Mouse (Mus musculus): ENCODE results near the gene Cracr2b.

Gene Cracr2b

DNA sequence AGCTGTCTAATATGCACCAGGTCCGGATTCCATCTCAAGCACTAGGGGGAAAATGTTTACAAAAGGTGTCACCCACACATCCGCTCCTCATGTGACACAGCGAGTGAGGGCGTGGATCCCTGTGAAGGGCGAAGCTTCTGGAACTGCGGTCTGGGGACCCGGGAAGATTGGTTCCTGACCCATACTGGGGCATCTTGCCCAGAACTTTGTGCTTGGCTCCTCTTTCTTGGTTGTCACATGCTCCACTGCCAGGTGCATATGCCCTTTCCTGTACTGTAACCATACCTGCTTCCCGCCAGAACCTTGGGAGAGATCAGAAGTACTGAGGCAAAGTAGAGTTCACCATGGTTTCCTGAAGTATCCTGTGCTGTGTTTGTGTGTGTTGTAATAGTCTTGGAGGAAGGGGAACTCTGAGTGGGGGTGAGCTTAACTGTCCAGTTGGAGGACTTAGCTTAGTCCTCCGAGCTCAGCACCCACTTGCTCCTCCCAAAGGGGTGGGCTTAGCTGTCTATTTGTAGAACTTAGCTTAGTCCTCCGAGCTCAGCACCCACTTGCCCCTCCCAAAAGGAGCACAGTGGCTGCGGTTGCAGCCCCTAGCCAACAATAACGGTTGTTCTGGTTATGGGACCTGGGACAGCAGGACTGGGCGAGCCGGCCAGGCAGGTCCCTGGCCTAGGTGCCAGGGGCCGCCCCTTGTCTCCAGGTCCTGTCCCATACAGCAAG, at the start of gene Cracr2b:
TSS of gene Cracr2b (plus strand) at position 704 of the 723 bp plus-strand sequence.
- DNase-seq (ENCODE audit: low spot score) = no peak

DNA sequence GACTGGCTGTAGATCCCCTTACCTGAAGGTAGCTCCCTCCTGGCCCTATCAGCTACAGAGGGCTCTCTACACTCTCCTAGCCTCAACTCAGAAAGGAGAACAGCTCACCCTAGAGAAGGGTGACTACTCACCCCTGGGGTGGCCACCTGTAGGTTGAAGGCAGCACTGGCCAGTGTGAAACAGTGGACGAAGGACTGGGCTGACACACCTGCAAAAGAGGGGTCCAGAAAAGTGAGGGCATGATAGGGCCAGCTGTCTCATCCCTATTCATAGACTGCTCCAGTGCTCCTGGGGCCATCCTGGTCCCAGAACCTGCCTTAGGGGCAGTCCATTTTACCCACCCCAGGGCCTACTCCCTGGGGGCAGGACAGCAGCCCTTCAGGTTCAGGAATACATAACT, 49.2 kb upstream of the Cracr2b start:
- DNase-seq (ENCODE audit: low spot score) = no peak

DNA sequence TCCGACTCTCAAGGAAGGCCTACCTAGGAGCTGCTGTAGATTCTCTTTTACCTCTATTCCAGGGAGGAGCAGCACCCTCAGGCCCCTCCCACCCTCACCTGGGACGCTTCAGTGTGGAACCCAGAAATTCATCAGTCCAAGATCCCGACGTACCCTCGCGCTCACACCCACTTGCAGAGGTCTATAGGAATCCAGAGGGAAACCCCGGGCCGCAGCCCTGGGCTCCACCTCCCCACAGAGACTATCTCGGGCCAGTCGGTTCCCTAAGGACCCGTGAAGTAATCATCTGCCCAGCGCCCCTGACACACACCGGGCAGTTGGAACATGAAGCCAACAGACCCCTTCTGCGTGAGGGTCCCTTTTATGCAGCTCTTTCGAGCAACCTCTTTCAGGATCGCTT, 47.6 kb upstream of the Cracr2b start:
- peak; percentile 29 for DNase-seq (ENCODE audit: low spot score)

DNA sequence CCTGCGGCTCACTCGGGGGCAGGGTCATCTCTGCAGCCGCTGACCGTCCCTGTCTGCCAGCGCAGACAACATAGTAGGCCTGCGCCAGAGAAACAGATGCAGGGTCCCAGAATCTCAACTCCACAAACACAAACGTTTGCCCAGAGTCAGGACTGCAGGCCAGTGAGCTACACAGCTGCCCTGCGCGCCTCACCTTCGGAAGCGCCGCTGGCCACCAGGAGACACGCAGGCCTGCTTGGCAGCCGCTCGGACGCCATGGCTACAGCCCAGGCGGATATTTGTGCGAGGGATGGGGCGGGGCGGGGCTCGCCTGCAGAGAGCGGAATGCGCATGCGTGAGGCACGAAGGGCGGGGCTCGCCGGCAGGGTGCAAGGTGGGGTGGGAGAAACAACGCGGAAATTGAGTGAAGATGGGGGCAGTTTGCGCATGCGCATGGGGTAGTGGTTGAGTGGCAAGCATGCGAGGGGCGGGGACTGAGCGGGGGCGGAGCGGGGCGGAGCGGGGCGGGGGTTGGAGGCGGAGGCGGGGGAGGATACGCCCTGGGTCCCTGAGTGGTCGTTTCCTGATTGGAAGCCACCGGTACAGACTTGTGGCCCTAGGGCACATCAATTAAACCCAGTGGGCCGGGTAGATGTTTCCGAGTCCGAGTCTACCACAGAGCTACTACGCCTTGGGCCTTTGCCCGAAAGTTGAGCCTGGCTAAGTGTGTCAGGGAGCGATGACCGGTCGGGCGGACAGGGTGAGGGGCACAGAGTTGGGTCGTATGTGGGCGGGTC, 46.9 kb upstream of the Cracr2b start, which contains the start of gene Gatd1:
TSS of gene Gatd1 (minus strand) at position 328 of the 776 bp plus-strand sequence.
- DNase-seq (ENCODE audit: low spot score) = peak; percentile 100

DNA sequence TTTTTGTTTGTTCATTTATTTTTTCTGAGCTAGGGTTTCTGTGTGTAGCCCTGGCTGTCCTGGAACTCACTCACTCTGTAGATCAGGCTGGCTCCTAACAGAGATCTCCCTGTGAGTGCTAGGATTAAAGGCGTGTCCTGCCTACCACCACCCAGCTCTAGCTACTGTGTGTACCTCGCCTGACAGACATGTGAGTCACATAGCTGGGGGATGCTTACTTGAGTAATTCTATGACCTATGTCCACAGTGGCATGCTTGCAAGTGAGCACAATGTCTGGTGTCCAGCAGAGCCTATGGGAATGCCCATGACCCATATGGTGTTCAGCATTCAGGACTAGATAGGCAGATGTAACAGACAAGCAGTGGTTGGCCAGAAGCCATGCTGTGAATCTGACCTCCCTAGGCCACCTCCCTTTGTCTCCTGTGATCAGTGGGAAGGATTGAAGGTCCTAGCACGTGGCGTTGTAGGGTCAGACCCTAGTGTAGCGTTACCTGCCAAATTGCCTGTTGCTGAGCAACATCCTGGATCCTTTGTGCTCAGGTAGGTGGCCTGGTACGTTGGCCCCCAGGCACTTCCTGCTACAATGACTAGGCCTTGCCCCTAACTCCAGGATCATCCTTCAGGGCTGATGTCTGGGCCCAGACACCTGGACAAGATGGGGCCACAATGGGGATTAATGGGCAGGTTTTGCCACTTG, 44.6 kb upstream of the Cracr2b start:
- DNase-seq (ENCODE audit: low spot score) = no peak

DNA sequence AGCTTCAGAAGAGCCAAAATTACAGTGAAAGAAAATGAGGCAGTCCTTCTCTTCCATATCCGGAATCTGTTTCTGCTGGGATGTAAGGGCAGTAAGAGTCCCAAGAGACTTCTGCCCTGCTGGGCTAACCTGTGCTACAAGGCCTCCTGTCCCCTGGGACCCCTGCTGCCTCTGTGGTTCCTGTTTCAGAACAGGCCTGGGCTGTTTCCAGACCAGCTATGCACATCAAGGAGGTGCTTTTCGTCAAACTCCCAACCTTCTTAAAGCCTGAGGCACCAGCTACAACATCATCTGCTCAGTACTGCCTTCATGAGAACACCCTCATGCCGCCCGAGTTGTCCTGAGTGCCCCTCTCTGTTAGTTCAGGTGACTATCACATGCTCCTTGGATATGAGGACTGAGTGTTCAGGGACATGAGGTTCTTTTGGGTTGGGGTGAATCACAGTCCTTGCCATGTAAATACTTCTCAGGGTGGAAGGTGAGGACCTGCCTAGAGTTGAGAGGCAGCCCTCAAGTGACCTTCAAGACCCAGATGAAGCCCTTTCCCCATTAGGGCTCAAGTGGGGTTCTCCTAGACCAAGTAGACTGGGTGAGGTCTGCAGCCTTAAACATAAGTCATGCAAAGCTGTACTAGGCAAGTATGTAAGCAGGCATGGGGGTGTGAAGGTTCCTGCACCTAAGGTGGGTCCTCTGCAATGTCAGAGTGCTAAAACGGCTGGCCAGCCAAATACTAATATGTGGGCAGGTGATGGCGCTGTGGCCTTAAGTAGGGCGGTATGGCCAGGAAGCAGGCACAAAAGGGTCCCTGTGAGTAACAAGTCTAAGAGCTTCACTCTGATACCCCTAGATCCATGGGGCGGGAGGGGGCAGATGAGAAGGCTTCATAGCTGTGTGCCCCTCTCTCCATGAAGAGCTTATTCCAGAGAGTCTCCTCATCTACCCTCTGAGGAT, 42.9 kb upstream of the Cracr2b start:
- no peak for DNase-seq (ENCODE audit: low spot score)

DNA sequence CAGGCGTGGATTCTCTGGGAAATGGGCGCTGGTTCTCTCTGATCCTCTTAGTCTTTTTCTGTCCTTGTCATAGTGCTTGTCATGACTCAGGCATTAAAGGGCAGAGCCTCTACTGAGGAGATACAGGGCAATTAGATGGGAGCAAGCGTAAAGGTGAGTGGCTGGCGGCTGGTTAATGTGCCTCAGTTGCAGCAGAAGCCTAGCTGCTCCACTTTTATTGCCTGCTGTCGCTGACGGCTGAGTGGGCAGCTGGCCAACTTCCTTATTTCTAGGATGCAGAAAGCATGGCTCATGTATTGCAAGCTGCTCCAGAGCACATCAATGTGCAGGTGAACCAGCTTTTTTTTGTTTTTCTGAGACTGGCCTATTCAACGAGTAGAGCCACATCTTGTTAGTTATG, 41.9 kb upstream of the Cracr2b start:
- peak; percentile 75 for DNase-seq (ENCODE audit: low spot score)

DNA sequence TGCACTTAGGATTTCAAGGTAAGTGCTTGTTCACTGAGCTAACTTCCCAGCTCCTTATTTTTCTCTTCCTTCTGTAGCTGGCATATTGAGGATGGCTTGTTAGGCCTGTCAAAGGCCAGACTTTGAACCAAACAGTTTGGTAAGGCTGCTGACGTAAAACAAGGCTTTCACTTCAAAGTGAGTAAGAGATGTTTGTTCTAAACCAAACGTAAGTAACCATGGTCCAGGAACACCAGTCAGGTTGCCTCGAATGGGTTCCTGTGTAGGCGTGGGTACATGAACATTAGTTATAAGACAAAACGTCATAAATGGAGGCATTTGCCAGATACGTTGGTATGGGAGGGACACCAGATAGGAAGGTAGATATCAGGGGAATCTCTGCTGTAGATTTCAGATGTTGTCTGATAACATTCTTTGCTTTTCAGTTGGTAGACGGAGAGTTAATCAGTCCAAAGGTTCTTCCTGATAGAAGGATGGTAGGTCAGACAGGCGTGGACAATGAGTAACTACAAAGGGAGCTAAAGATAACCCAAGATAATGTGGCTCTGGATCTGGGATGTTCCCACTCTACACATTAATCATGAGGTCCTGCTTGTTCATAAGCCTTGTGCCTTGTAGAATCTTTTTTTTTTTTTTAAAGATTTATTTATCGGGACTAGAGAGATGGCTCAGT, 40.7 kb upstream of the Cracr2b start:
- DNase-seq (ENCODE audit: low spot score) = no peak

DNA sequence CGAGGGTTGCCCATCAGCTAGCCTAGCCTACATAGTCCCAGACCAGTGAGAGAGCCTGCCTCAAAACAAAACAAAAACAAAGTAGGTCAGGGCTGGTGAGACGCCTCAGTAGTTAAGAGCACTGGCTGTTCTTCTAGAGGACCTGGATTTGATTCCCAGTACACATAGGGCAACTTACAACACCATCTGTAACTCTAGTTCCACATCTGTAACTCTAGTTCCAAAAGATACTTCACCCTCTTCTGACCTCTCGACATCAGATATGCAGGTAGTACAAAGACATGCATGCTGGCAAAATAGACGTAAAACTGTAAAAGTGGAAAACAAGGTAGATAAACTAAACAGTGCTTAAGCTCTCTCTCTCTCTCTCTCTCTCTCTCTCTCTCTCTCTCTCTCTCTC, 37.1 kb upstream of the Cracr2b start:
- no peak for DNase-seq (ENCODE audit: low spot score)

DNA sequence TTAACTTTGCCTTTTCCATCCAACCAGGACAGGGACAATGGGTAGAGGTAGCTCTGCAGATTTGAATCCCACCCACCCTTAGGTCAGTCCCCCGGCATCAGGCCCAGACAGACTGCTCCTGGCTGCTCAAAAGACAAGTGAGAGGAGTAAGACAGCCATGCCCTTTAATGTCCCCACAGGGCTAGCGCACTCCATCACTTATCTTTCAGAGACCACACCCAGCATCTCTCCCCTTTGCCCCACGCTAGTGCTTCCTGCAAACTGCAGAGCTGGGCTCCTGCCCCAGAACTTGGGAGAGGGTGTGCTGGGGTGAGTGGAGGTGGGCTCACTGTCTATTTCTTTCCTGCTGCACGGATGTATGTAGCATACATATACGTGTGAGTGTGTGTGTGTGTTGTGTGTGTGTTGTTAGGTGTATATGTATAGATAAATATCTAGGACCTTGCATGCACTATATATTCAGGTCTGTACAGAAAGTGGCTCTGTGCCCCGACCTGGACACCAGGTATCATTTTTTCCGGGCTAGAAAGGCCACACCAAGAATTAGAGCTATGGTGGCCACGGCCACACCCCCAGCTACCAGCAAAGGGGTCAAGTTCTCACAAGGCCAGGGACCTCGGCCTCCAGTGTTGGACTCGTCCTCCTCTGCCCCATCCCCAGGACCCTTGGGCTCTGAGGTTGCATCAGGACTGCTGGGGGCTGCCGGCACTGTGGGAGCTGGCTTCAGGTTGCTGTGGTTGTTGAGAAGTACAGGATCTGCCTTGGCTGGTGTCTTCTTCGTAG, 33.8 kb upstream of the Cracr2b start:
- DNase-seq (ENCODE audit: low spot score) = no peak

DNA sequence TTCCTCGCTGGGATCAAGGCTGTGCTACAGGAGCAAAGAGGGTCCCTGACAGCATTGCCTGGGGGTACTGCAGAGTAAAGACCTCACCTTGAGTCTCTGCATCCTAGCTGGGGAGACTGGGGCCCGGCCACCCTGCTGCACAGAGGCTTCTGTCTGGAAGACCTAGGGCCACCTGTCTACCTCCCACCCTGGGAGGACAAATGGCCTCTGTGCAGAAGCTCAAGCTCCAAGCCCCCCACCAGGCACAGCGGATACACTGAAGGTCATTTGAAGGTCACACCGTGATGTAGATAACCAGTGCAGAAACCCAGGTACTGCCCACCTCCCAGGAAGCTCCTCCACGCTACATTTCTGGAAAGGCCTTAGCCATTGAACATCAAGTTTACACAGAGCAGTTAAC, 32.2 kb upstream of the Cracr2b start:
- DNase-seq (ENCODE audit: low spot score) = no peak

DNA sequence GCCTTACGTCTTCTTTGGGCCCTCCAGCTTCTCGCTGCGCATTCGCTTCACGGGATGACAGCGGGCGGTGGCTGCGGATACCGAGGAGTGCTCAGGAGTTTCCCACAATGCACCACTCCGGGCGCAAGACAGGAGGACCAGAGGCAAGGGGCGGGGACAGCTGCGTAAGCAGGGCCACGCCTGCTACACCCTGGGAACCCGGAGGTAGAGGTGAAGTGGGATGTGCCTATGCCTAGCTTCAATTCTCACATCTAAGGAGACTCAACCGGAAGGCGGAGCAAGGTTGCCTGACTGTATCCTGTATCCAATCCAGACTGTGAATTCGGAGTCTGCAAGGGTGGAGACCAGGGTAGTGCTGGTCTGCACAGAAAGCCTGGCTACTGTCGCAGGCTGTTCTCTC, 31.6 kb upstream of the Cracr2b start, which contains the start of gene Cend1:
TSS of gene Cend1 (minus strand) at position 182 of the 400 bp plus-strand sequence.
- peak; percentile 41 for DNase-seq (ENCODE audit: low spot score)

DNA sequence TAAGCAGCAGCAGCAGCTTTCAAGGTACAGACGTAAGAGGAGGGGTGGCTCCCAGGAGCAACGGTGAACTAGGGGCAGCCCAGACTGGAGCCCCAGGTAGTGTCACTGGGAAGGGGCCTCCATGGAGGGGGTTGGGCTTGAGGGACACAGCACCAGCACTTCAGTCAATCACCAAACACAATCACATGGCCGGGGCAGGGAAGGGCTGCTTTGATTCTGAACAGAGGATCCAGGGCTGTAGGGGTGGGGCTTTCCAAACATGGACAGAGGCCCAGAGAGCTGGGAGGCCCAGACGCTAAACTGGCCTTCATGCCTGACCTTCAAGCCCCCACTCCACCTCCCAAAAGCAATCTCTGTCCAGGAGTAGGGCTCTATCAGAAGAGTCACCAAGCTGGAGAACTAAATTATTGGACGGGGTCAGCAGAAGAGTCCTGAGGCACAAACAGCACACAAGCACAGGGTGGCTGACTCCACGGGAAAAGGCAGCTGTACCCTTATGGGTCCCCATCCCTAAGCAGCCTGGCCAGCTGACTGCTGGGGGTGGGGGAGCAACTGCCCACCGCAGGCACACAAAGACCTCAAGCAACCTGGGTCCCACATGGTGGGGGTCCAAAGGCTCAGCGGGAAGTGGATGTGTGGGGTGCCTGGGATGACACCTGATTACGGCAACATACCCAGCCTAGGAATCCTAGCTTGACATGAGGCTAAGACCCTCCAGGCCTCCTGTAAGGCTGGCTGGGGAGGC, 30.9 kb upstream of the Cracr2b start:
- no peak for DNase-seq (ENCODE audit: low spot score)

DNA sequence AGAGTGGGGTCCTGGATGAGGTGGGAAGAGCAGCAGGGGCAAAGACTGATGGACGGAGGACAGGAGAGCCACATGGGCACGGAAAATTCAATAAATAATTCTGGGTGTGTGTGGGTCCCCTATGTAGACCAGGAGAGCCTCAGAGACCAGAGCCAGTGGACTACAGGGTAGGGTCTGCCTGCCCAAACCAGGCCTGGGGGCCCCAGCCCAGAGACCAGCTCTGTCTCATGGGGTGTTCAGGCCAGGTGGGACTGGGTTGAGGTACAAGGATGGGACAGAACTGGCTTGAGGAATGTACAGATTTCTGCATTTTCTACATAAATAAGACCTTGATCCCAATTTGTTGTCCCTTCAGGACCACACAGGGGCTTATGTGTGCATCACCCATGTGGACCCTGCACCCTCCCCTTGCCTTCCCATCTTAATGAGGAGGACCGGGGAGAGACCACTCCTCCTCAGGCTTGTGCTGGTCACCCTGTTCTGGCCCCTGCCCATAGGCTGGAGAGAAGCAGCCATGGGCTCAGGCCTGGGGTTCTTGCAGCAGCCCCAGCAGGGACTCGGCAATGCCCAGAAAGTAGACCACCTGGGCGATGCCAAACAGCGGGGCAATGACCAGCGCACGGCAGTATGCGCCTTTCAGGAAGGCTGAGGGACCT, 30.2 kb upstream of the Cracr2b start:
- no peak for DNase-seq (ENCODE audit: low spot score)

DNA sequence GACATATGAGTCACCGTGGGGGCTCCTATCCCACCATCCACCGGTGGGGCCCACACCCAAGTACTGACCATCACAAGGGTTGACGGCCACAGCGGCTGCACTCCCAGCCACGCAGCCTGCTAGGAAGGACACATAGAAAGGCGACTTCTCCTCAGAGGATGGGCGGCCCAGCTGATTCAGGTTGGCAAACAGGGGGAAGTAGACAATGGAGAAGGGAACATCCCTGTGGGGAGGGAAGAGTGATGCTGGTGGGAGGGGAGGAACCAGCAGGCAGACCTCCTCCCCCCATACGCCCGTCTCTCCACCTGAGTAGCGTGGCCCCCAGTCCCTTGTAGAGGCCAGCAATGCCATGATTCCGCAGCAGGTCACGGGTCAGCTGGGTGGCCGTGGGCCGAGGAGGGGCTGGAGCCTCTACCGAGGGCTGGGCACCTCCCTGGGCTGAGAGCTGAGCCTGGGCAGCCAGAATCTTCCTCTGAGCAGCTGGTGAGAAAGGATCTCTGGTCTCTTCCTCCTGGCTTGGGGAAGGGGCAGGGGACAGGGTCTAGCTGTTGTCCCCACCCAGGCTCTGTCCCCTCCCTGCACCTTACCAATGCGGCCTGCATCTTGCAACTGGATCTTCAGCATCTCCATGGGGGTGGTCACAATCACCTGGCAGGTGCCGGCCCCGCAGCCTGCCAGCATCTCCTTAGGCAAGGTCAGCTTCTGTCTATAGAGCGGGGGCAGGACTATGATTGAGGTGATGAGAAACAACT, 29.3 kb upstream of the Cracr2b start:
- DNase-seq (ENCODE audit: low spot score) = no peak

DNA sequence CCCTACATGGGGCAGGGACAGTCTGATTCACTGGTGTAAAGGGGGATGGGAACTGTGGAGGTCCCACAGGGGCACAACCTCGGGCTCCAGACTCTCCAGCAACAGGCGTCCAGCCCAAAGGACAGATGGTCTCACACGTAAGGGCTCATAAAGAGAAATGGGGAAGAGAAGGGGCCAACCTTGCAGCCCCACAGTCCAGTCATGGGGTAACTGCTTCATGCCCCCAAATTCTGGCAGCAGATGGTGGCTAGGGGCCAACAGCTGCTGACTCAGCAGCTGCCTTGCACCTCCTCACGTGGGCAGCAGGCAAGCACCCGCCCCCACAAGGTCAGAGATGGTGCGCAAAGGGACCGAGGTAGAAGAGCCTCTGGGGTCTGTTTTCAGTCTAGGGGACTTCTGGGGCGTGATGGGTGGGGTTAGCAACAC, 28.7 kb upstream of the Cracr2b start:
- peak; percentile 45 for DNase-seq (ENCODE audit: low spot score)

DNA sequence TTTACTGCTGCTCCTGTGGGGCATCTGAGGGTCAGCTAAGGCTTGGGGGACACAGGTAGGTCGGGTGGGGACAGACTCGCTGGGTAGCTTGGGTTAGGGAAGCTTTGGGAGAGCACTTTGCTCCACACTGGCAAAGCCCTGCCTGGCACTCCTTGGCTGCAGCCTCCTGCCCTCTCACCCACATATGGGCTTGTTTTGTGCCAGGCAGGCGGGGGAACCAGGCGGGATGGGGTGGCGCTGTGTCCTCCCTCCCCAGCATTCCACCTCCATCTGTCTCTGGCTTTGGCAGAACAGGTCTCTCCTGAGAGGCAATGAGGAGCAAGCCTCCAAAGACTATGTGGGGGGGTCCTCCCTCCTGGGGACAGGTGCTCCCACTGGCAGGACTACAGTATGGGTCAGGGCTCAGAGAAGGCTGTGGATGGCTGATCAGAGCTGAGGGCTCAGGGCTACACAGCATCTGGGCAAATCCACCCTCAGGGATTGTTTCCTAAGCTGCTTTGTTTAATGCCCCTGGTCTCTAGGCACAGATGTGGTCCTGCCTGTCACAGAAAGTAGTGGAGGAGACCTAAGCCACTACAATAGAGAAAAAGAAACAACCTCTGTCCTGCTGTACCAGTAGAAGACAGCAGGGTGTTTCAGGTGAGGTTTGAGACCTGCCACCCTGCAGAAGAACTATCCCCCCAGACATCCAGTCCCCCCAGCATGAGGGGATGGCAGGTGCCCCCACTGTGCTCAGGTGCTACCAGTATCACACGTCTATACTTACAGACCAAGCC, 28.0 kb upstream of the Cracr2b start:
- peak; percentile 64 for DNase-seq (ENCODE audit: low spot score)

Data from urinary bladder, postnatal 14 days (tissue).